In genomic region chr8:50164773-50165454, GRCm38 (mm10) we compare ENCODE assay signal across 17 mouse cellular contexts.
DNase-seq lines count a peak whose midpoint lies in the region; ATAC-seq and TF ChIP-seq lines count a peak whose summit lies in the region.
"Had no signal": no experiment of that assay in that cellular context is flagged by ENCODE, and none has a peak within 500 bp of the region (broad histone marks: within the 10 kb centered on the region; RNA-seq: fewer than 3 reads in every experiment).

No protein-coding gene starts in this region.

- H3K9ac ChIP-seq in hindbrain, embryonic 13.5 days, result no peak overlapping the region
- no peak overlapping the region for H3K9ac ChIP-seq in hindbrain, postnatal 0 days (replicated peaks; ENCODE audit: low read length)
- H3K9ac ChIP-seq: embryonic facial prominence, embryonic 13.5 days; kidney, embryonic 15.5 days; limb, embryonic 15.5 days had no signal

- no peak for TF ChIP-seq CTCF in C2C12 (IDR thresholded peaks at IDR 0.05; ENCODE audit: control insufficient read depth, insufficient read depth, insufficient read length)
- peak; percentile 44 for TF ChIP-seq CTCF in hindbrain, postnatal 0 days (IDR thresholded peaks at IDR 0.05; ENCODE audit: low read depth)

- no peak overlapping the region for H3K4me2 ChIP-seq in hindbrain, embryonic 13.5 days
- H3K4me2 ChIP-seq in hindbrain, postnatal 0 days (ENCODE audit: low read depth, low read length), result no peak overlapping the region
- H3K4me2 ChIP-seq: embryonic facial prominence, embryonic 13.5 days; kidney, embryonic 15.5 days; limb, embryonic 15.5 days had no signal

- no peaks in the 10 kb centered on the region for H3K27me3 ChIP-seq in hindbrain, embryonic 13.5 days
- H3K27me3 ChIP-seq in hindbrain, embryonic 10.5 days (ENCODE audit: insufficient read depth, poor library complexity, severe bottlenecking), result no peaks in the 10 kb centered on the region
- no peaks in the 10 kb centered on the region for H3K27me3 ChIP-seq in C2C12 (ENCODE audit: control insufficient read depth, insufficient read depth, insufficient read length)
- H3K27me3 ChIP-seq in hindbrain, postnatal 0 days (ENCODE audit: insufficient read depth, low read length), result no peaks in the 10 kb centered on the region
- H3K27me3 ChIP-seq: embryonic facial prominence, embryonic 13.5 days; kidney, embryonic 15.5 days; limb, embryonic 15.5 days had no signal

- no peaks in the 10 kb centered on the region for H3K4me1 ChIP-seq in hindbrain, embryonic 13.5 days (replicated peaks)
- no peaks in the 10 kb centered on the region for H3K4me1 ChIP-seq in hindbrain, embryonic 10.5 days (replicated peaks)
- H3K4me1 ChIP-seq in hindbrain, postnatal 0 days (ENCODE audit: insufficient read depth, low read length), result no peaks in the 10 kb centered on the region
- H3K4me1 ChIP-seq: embryonic facial prominence, embryonic 13.5 days; kidney, embryonic 15.5 days had no signal

- H3K27ac ChIP-seq in hindbrain, embryonic 13.5 days, result 0 out of 2 replicates have a peak overlapping the region, but pooled peaks have one; percentile 19
- no peak overlapping the region for H3K27ac ChIP-seq in hindbrain, embryonic 10.5 days
- H3K27ac ChIP-seq in hindbrain, postnatal 0 days, result no peak overlapping the region
- H3K27ac ChIP-seq: embryonic facial prominence, embryonic 13.5 days; heart, adult 2 months; kidney, embryonic 15.5 days; limb, embryonic 15.5 days had no signal

- no peaks in the 10 kb centered on the region for H3K9me3 ChIP-seq in hindbrain, embryonic 13.5 days
- H3K9me3 ChIP-seq in hindbrain, embryonic 10.5 days, result no peaks in the 10 kb centered on the region
- no peaks in the 10 kb centered on the region for H3K9me3 ChIP-seq in hindbrain, postnatal 0 days (ENCODE audit: low read length)
- H3K9me3 ChIP-seq: embryonic facial prominence, embryonic 13.5 days; G1E; kidney, embryonic 15.5 days; limb, embryonic 15.5 days had no signal

- no peaks in the 10 kb centered on the region for H3K79me2 ChIP-seq in C2C12 (ENCODE audit: control insufficient read depth, insufficient read depth)

- no peak overlapping the region for H3K4me3 ChIP-seq in hindbrain, embryonic 13.5 days
- no peak overlapping the region for H3K4me3 ChIP-seq in hindbrain, embryonic 10.5 days
- no peak overlapping the region for H3K4me3 ChIP-seq in C2C12 (ENCODE audit: insufficient read depth, poor library complexity, severe bottlenecking)
- no peak overlapping the region for H3K4me3 ChIP-seq in hindbrain, postnatal 0 days (ENCODE audit: low read length)
- H3K4me3 ChIP-seq: embryonic facial prominence, embryonic 13.5 days; heart, adult 2 months; kidney, embryonic 15.5 days; limb, embryonic 15.5 days had no signal

- no peak overlapping the region for H3ac ChIP-seq in C2C12 (ENCODE audit: control insufficient read depth, insufficient read length, low read depth)

- H3K79me3 ChIP-seq in C2C12 (ENCODE audit: low read depth), result no peaks in the 10 kb centered on the region

- 61% methylated on average over 2 of the region's 2 CpGs for WGBS in hindbrain, embryonic 13.5 days
- WGBS in hindbrain, embryonic 10.5 days, result 78% methylated on average over 2 of the region's 2 CpGs
- WGBS in hindbrain, postnatal 0 days, result 39% methylated on average over 2 of the region's 2 CpGs

- no peaks in the 10 kb centered on the region for H3K36me3 ChIP-seq in hindbrain, embryonic 13.5 days
- H3K36me3 ChIP-seq in hindbrain, embryonic 10.5 days, result no peaks in the 10 kb centered on the region
- H3K36me3 ChIP-seq in C2C12 (ENCODE audit: control insufficient read depth, insufficient read depth), result no peaks in the 10 kb centered on the region
- no peaks in the 10 kb centered on the region for H3K36me3 ChIP-seq in hindbrain, postnatal 0 days (ENCODE audit: insufficient read depth, low read length)
- H3K36me3 ChIP-seq: embryonic facial prominence, embryonic 13.5 days; G1E; kidney, embryonic 15.5 days; limb, embryonic 15.5 days had no signal

- ATAC-seq in hindbrain, embryonic 13.5 days (ENCODE audit: low FRiP score), result no peak
- ATAC-seq in hindbrain, postnatal 0 days, result no peak
- ATAC-seq: activated CD4-positive, CD25-positive, alpha-beta regulatory T cell, adult 4 months; forebrain, embryonic 16.5 days; lung, postnatal 0 days had no signal

- DNase-seq in hindbrain, embryonic 10.5 days (ENCODE audit: low spot score), result no peak
- DNase-seq in 416B (ENCODE audit: low read depth), result peak; percentile 8
- DNase-seq in hindbrain, postnatal 0 days (ENCODE audit: low spot score), result peak; percentile 35
- no peak for DNase-seq in gastrocnemius, postnatal 4 days (ENCODE audit: low spot score in 2 of 2)
- DNase-seq in frontal cortex, adult 2 months (ENCODE audit: extremely low spot score in 1 of 2, low spot score in 1 of 2), result no peak
- DNase-seq: heart, adult 2 months; heart, postnatal 4 days; layer of hippocampus, adult 9-11 months had no signal

TF ChIP-seq in C2C12, 6 proteins besides CTCF, POLR2A, EP300 and RAD21:
- TF ChIP-seq CEBPB (IDR thresholded peaks at IDR 0.05; ENCODE audit: low read depth), result no peak
- no peak for TF ChIP-seq MYOG (IDR thresholded peaks at IDR 0.05; ENCODE audit: control insufficient read depth, extremely low read depth, insufficient read length)
- TF ChIP-seq FOSL1 (IDR thresholded peaks at IDR 0.05; ENCODE audit: insufficient read depth, low read length, poor library complexity, severe bottlenecking), result no peak
- peak; percentile 1 for TF ChIP-seq USF1 (IDR thresholded peaks at IDR 0.05; ENCODE audit: low read depth)
- TF ChIP-seq MAX (IDR thresholded peaks at IDR 0.05), result no peak
- no peak for TF ChIP-seq MYOD1 (IDR thresholded peaks at IDR 0.05; ENCODE audit: control insufficient read depth, insufficient read length, low read depth)
TF ChIP-seq in C2C12: peak in this region for 1.

Comparison
In these comparisons a context has a peak if more than half of its experiments do, and no peak if none do; other contexts are left out.
1. DNase-seq: peak in 416B (single experiment) and hindbrain, postnatal 0 days (single experiment); none in hindbrain, embryonic 10.5 days (single experiment), gastrocnemius, postnatal 4 days (0 of 2) and frontal cortex, adult 2 months (0 of 2).